Mouse (Mus musculus) adrenal gland, postnatal 36 days (tissue): ENCODE data around the gene Olfr310. TPM values are rescaled to one million over a fixed set of nuclear protein-coding genes. Genes with fewer than 3 reads are reported as not detected.

Experiments
- DNase-seq, 2 experiments: peaks; one replicate each; pipeline ENCODE4 v3.0.0; 2021; ENCODE audit warnings: mixed read lengths in 1 of 2
- long read RNA-seq, 2 experiments: library from polyadenylated mRNA; stranded (forward); transcript quantifications; one replicate each; pipeline ENCODE4 v2.0.0; 2021; ENCODE audit warnings: borderline sequencing depth in 2 of 2
- microRNA-seq: library from miRNA; unstranded; fragments of <30 nt; microRNA quantifications from one replicate; pipeline ENCODE4 v1.2.0, GENCODE M21; 2021
- total RNA-seq, 2 experiments: library from RNA; stranded (reverse); gene quantifications; 2 replicates each; pipeline ENCODE4 v1.2.3; 2021

The Olfr310 gene
- not detected for total RNA-seq
- long read RNA-seq, experiment 1: 0 reads
- long read RNA-seq, experiment 2: 0 reads

DNA sequence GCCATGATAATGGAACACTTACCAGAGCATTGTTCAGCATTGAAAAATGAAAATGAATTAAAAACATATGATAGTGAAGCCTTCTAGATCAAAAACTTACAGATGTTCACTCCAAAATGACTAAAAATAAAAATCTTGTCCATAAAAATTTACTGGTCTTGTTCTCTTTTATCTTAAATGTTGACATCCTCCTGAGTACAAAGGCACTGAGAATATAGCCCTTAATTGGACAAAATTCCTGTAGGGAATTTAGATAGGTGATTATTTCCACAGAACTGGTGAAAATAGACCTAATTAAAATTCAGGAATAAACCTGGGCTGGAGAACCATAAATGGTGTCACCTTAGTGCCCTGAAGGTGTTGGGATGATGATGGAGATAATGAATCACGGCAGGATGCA is at the start of gene Olfr310:
Gene Olfr310, minus strand, starts transcription at position 101 of the 400 bp plus-strand sequence.
- DNase-seq: no peak

GRCm38 (mm10) chr7:86325530-86325929 is 48.6 kb upstream of the Olfr310 start, which contains the start of gene Olfr308:
Gene Olfr308, minus strand, starts transcription at chr7:86325630.
- DNase-seq: no peak

DNA sequence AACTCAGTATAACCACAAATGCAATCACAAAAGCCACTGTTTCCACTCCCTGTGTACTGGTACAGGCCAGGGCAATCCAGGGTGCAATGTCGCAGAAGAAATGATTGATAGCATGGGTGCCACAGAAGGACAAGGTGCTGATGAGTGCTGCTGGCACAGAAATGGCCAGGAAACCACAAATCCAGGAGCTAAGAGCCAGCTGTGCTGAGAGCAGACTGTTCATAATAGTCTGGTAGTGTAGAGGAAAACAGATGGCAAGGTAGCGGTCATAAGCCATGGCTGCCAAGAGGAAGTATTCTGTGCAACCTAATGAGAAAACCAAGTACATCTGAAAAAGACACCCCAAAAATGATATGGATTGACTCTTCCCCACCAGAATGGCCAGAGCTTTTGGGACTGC is 44.4 kb upstream of the Olfr310 start:
- DNase-seq: no peak

DNA sequence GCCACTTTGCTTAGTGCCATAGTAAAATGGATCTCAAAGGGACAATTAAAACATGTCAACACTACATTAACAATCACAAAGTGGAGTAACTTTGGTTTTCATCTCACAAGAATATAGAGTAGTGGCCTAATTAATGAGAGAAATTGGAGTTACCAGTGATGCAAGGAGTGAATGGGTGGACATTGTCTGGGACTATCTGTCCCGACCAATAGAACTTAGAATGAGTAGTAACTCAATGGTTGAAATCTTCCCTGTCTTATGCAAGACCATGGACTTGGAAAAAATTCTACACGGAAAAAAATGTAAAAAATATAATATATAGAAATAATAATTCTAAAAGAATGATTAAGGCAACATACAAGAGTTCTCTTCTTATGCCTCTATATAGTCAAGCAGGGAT is 36.6 kb upstream of the Olfr310 start, which contains the start of gene Olfr309:
Gene Olfr309, minus strand, starts transcription at position 101 of the 400 bp plus-strand sequence.
- DNase-seq: no peak

DNA sequence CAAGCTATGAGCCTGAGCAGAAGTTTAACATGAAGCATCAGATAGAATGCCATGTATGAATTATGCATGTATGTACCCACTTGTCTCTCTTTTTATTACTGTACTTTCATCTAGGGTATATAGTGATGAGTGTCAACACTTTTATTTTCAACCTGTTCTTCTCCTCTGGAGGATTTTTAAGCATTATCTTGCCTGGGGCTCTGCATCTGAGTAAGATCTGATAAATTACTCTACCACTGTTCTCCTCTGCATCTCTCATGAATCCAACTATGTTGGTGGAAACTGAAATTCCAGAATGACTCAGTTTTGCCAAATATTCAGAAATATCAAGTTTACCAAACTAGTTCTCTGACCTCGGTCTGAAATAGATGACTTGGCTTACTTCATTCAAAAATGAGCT is 30.8 kb downstream of the Olfr310 start, which contains the start of gene Vmn2r76:
Gene Vmn2r76, minus strand, starts transcription at position 101 of the 400 bp plus-strand sequence.
- DNase-seq: no peak

Small RNAs within 50 kb of the gene (microRNA-seq; reads per million reads assigned to microRNA genes)
- not detected for gene Gm23192

Other genes with a start within 250 kb of the Olfr310 start
- gene Vmn2r75, start 105.4 kb downstream of the Olfr310 start, total RNA-seq: not detected
- gene Vmn2r76, start 30.9 kb downstream of the Olfr310 start, total RNA-seq: not detected
- not detected for gene Olfr309, start 36.5 kb upstream of the Olfr310 start, total RNA-seq
- gene Olfr308, start 48.5 kb upstream of the Olfr310 start, total RNA-seq: not detected
- not detected for gene Olfr307, start 60.4 kb upstream of the Olfr310 start, total RNA-seq
- gene Olfr305, start 89.8 kb upstream of the Olfr310 start, total RNA-seq: not detected
- gene Olfr304, start 109.5 kb upstream of the Olfr310 start, total RNA-seq: not detected
- gene Olfr303, start 120.6 kb upstream of the Olfr310 start, total RNA-seq: not detected
- gene Olfr301, start 126.7 kb upstream of the Olfr310 start, total RNA-seq: not detected
- gene Olfr299, start 182.7 kb upstream of the Olfr310 start, total RNA-seq: not detected
- gene Olfr298, start 215.3 kb upstream of the Olfr310 start, total RNA-seq: not detected
- not detected for gene Olfr297, start 242.8 kb upstream of the Olfr310 start, total RNA-seq